Comparison of ENCODE assay signal across 9 mouse cellular contexts in genomic region chr11:85842596-85843346, GRCm38 (mm10). TPM values are rescaled to one million over a fixed set of nuclear protein-coding genes. Genes with fewer than 3 reads are reported as not detected.
A peak's percentile ranks its signal among the peaks of the same experiment; 100 is the strongest.
DNase-seq lines count a peak whose midpoint lies in the region; ATAC-seq and TF ChIP-seq lines count a peak whose summit lies in the region.
"Had no signal": no experiment of that assay in that cellular context is flagged by ENCODE, and none has a peak within 500 bp of the region (broad histone marks: within the 10 kb centered on the region; RNA-seq: fewer than 3 reads in every experiment).

No protein-coding gene starts in this region.

- H3K27me3 ChIP-seq in embryonic facial prominence, embryonic 15.5 days: peaks cover 43% of the 10 kb centered on the region
- peaks cover 50% of the 10 kb centered on the region for H3K27me3 ChIP-seq in intestine, embryonic 15.5 days (replicated peaks)
- H3K27me3 ChIP-seq in midbrain, embryonic 11.5 days (ENCODE audit: control insufficient read depth, insufficient read depth, low read length): peaks cover 75% of the 10 kb centered on the region
- H3K27me3 ChIP-seq: Patski had no signal

- peaks cover 54% of the 10 kb centered on the region for H3K4me1 ChIP-seq in embryonic facial prominence, embryonic 15.5 days
- peaks cover 35% of the 10 kb centered on the region for H3K4me1 ChIP-seq in intestine, embryonic 15.5 days (replicated peaks)
- H3K4me1 ChIP-seq in midbrain, embryonic 11.5 days (ENCODE audit: control insufficient read depth, insufficient read depth, low read length): peaks cover 10% of the 10 kb centered on the region; the same call in 1 of the 2 replicates

- H3K9me3 ChIP-seq in embryonic facial prominence, embryonic 15.5 days (replicated peaks): no peaks in the 10 kb centered on the region
- H3K9me3 ChIP-seq in intestine, embryonic 15.5 days: no peaks in the 10 kb centered on the region
- H3K9me3 ChIP-seq in midbrain, embryonic 11.5 days (ENCODE audit: control insufficient read depth, low read length): no peaks in the 10 kb centered on the region

- TF ChIP-seq CTCF in left cerebral cortex, adult 2 months (IDR thresholded peaks at IDR 0.05): no peak

- peak overlapping the region; percentile 81 for H3K4me2 ChIP-seq in embryonic facial prominence, embryonic 15.5 days (replicated peaks)
- peak overlapping the region; percentile 83 for H3K4me2 ChIP-seq in intestine, embryonic 15.5 days (replicated peaks)
- peak overlapping the region; percentile 82 for H3K4me2 ChIP-seq in midbrain, embryonic 11.5 days

- H3K4me3 ChIP-seq in left cerebral cortex, adult 2 months: peak overlapping the region; percentile 9; the same call in 1 of the 2 replicates
- peak overlapping the region; percentile 67 for H3K4me3 ChIP-seq in embryonic facial prominence, embryonic 15.5 days (replicated peaks)
- H3K4me3 ChIP-seq in intestine, embryonic 15.5 days (replicated peaks): peak overlapping the region; percentile 48
- H3K4me3 ChIP-seq in midbrain, embryonic 11.5 days (ENCODE audit: low read depth, low read length): no peak overlapping the region; the same call in 1 of the 2 replicates

- 8% methylated on average over 24 of the region's 24 CpGs for WGBS in embryonic facial prominence, embryonic 15.5 days
- WGBS in intestine, embryonic 15.5 days: 11% methylated on average over 24 of the region's 24 CpGs
- 3% methylated on average over 24 of the region's 24 CpGs for WGBS in midbrain, embryonic 11.5 days

- DNase-seq in left cerebral cortex, adult 2 months (ENCODE audit: extremely low spot score in 1 of 2, low spot score in 2 of 2): no peak
- DNase-seq in left cerebral cortex, postnatal 25 days (ENCODE audit: low spot score in 2 of 2): no peak
- peak; percentile 94 for DNase-seq in midbrain, embryonic 11.5 days (ENCODE audit: low spot score, missing footprints)
- DNase-seq in layer of hippocampus, postnatal 36 days: no peak
- DNase-seq in cerebellum, adult 9-10 months: no peak
- DNase-seq in frontal cortex, postnatal 14 days (ENCODE audit: low spot score in 2 of 2): no peak

- intact Hi-C loops in left cerebral cortex, adult 2 months (cut with DNase I): loop anchor here (5.0 to 10.0 kb wide), 5 partner anchors 325 to 1990 kb away; partner anchors contain the start of gene Hnf1b
- intact Hi-C loops in left cerebral cortex, postnatal 25 days (cut with DNase I): loop anchor here (5.0 kb wide), 4 partner anchors 325 to 460 kb away; no protein-coding TSS in a partner anchor

- H3K36me3 ChIP-seq in embryonic facial prominence, embryonic 15.5 days: no peaks in the 10 kb centered on the region
- no peaks in the 10 kb centered on the region for H3K36me3 ChIP-seq in intestine, embryonic 15.5 days
- no peaks in the 10 kb centered on the region for H3K36me3 ChIP-seq in midbrain, embryonic 11.5 days (ENCODE audit: control insufficient read depth, insufficient read depth, low read length)

- peak overlapping the region; percentile 23 for H3K9ac ChIP-seq in embryonic facial prominence, embryonic 15.5 days
- peak overlapping the region; percentile 39; the same call in 1 of the 2 replicates for H3K9ac ChIP-seq in intestine, embryonic 15.5 days
- peak overlapping the region; percentile 48; the same call in 1 of the 2 replicates for H3K9ac ChIP-seq in midbrain, embryonic 11.5 days (ENCODE audit: low read length)

- no peak overlapping the region for H3K27ac ChIP-seq in left cerebral cortex, adult 2 months
- H3K27ac ChIP-seq in embryonic facial prominence, embryonic 15.5 days (replicated peaks): peak overlapping the region; percentile 89
- no peak overlapping the region; the same call in 1 of the 2 replicates for H3K27ac ChIP-seq in intestine, embryonic 15.5 days
- no peak overlapping the region for H3K27ac ChIP-seq in midbrain, embryonic 11.5 days (ENCODE audit: low read depth, low read length)

- ATAC-seq in embryonic facial prominence, embryonic 15.5 days (ENCODE audit: insufficient number of reproducible peaks, low FRiP score, low TSS enrichment, low read depth): no peak
- no peak for ATAC-seq in intestine, embryonic 15.5 days
- no peak for ATAC-seq in midbrain, embryonic 11.5 days (ENCODE audit: low FRiP score)
- ATAC-seq: Patski had no signal

RNA-seq across cellular contexts. Expression of gene Gm11444, which starts 7.4 kb away (rescaled TPM):
- total RNA-seq in left cerebral cortex, adult 2 months (2021): not detected
- total RNA-seq in left cerebral cortex, postnatal 25 days (2021): not detected
- 0.31 TPM in 1 of 2 replicates, not detected in the other for polyA plus RNA-seq in embryonic facial prominence, embryonic 15.5 days (2015; fragmentation: Nextera tagmentation; extraction: Ambion mirVana)
- not detected in 2 replicates for polyA plus RNA-seq in intestine, embryonic 15.5 days (2015; fragmentation: Nextera tagmentation; extraction: Ambion mirVana)
- polyA plus RNA-seq in midbrain, embryonic 11.5 days (2014; fragmentation: Nextera tagmentation; extraction: Ambion mirVana): not detected in 2 replicates
- total RNA-seq in layer of hippocampus, postnatal 36 days (2021): not detected
- polyA plus RNA-seq: Patski had no signal

RNA-seq across cellular contexts. Expression of gene Tbx2, which starts 10.4 kb away (rescaled TPM):
- 1 to 10 TPM; 1.9 to 2.0 TPM for total RNA-seq in left cerebral cortex, adult 2 months (2021)
- 1 to 10 TPM; 1.8 to 2.2 TPM for total RNA-seq in left cerebral cortex, postnatal 25 days (2021)
- polyA plus RNA-seq in embryonic facial prominence, embryonic 15.5 days (2015; fragmentation: Nextera tagmentation; extraction: Ambion mirVana): 8.0 and 8.1 TPM in 2 replicates
- 4.9 and 5.6 TPM in 2 replicates for polyA plus RNA-seq in intestine, embryonic 15.5 days (2015; fragmentation: Nextera tagmentation; extraction: Ambion mirVana)
- polyA plus RNA-seq in midbrain, embryonic 11.5 days (2014; fragmentation: Nextera tagmentation; extraction: Ambion mirVana): 0.32 and 0.79 TPM in 2 replicates
- total RNA-seq in layer of hippocampus, postnatal 36 days (2021): 1 to 10 TPM; 1.2 to 1.4 TPM

RNA-seq across cellular contexts. Expression of gene Tbx4, which starts 43.5 kb away (rescaled TPM):
- under 1 TPM in 1 of 2 experiments, not detected in 1; 0.19 TPM for total RNA-seq in left cerebral cortex, adult 2 months (2021)
- total RNA-seq in left cerebral cortex, postnatal 25 days (2021): under 1 TPM; 0.23 to 0.32 TPM
- 1.8 and 2.1 TPM in 2 replicates for polyA plus RNA-seq in embryonic facial prominence, embryonic 15.5 days (2015; fragmentation: Nextera tagmentation; extraction: Ambion mirVana)
- polyA plus RNA-seq in intestine, embryonic 15.5 days (2015; fragmentation: Nextera tagmentation; extraction: Ambion mirVana): 0.16 TPM in 1 of 2 replicates, not detected in the other
- polyA plus RNA-seq in midbrain, embryonic 11.5 days (2014; fragmentation: Nextera tagmentation; extraction: Ambion mirVana): 0.04 and 0.19 TPM in 2 replicates
- total RNA-seq in layer of hippocampus, postnatal 36 days (2021): under 1 TPM; 0.20 to 0.22 TPM
- polyA plus RNA-seq: Patski had no signal
